Mouse (Mus musculus) spleen, adult 18-20 months (tissue): ENCODE measurements at regions not wholly inside any gene's neighbourhood (a gene's known extent, or its start where the extent isn't known, plus 50 kb on each side); places are given as distances from the start of the nearest gene placed in this dataset.

ENCODE experiments used
- DNase-seq, 2 experiments: peaks; one replicate each; pipeline ENCODE4 v3.0.0; 2022; ENCODE audit warnings: mixed read lengths in 2 of 2

DNA sequence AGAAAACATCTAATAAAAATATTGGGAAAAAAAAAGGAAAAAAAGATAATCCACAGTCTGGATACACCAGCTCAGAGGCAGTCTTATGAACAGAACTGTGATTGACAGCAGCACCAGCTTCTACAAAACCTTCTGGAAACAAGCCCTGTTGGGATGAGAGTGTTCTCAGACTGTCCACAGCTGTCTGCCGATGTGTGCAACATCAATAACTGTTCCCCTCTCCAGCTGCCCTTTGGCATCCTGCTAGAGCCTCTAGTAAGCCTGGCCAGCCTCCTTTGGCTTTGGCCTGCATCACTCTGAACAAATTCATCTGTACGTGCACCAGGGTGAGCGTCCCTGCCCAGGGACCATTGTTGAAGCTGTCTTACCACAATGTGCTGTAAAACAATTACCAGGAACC, 137.0 kb upstream of the Irs2 start:
- DNase-seq: no peak

- DNase-seq: no peak
Observed at GRCm38 (mm10) chr8:11140566-11140965, 132.3 kb upstream of the Irs2 start.

DNA sequence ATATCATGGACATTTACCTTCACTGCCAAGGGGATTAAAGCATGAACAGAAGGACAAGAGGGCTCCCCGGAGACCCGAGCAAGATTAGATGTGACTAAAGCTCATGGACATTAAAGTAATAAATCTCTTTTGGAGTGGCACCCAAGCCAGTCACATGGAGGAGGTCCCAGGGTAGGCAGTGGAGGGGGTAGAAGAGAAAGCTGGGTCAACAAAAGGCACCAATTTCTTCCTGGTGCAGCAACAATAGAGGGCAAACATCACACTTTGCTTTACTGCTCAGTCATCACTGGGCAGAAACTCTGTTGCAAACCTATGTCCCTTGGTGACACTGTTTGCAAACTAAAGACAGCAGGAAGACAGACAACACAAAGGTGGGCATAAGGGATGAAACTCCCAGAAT, 131.0 kb upstream of the Irs2 start:
- DNase-seq: no peak

GRCm38 (mm10) chr8:11138302-11139020, 130.2 kb upstream of the Irs2 start:
- DNase-seq: no peak

GRCm38 (mm10) chr8:11136566-11136965, 128.3 kb upstream of the Irs2 start:
- DNase-seq: no peak

DNA sequence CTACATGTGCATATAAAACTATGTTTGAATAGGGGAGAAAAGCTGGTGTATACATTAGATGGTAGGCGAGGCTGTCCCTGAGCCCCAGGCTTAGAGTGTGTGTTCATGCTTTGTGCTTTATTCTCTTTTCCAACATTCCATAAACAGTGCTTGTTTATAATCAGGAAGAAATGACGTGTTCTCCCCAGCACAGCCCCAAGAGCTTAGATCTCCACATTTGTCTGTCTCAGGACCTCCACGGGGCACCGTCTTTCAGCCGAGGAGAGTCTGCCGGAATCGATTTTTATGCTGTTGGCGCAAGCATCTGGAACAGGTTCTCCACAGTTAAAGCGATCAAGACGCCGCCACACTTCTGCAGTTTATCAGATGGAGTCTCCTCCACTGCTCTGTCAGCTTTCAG, 126.9 kb upstream of the Irs2 start:
- no peak for DNase-seq

- DNase-seq: no peak
Observed at GRCm38 (mm10) chr8:11134562-11134961, 126.3 kb upstream of the Irs2 start.

- no peak for DNase-seq
Observed at GRCm38 (mm10) chr8:11119030-11119634, 110.9 kb upstream of the Irs2 start.

DNA sequence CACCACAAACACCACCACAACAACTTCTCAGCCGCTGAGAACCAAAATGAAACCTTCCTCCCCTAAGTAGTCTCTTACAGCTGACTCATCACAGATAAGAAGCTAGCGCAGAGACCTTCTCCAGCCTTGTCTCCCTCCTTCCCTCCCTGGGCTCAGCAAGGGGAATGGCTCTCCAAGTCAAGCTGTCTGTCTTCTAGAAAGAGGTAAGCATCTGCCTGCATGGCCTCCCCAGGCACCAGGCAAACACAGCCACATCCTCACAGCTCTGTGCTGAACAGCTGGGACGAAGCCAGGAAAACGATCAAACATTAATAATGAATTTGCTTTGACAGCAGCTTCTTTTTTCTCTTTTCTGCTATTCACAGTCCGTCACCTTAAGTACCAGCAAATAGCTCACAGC, 108.3 kb upstream of the Irs2 start:
- DNase-seq: no peak

- no peak for DNase-seq
Observed at GRCm38 (mm10) chr8:11115210-11115609, 107.0 kb upstream of the Irs2 start.

DNA sequence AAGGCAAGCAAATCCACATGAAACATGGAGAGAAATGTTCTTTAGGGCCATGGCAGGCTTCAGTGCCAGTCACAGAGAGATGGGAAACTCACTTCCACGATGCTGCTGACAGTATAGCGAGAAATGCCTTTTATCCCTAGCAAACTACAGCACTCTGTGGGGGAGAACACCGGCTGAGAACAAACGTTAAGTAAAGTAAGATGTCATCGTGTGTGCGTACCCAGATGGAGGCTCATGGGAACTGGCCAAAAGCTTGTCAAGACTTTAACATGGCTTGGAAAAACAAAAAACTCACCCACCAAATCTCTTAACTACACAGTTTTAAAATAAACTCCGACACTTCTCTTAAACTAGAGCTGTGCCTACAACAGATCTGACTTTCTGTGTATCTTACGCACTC, 106.3 kb upstream of the Irs2 start:
- no peak for DNase-seq

DNA sequence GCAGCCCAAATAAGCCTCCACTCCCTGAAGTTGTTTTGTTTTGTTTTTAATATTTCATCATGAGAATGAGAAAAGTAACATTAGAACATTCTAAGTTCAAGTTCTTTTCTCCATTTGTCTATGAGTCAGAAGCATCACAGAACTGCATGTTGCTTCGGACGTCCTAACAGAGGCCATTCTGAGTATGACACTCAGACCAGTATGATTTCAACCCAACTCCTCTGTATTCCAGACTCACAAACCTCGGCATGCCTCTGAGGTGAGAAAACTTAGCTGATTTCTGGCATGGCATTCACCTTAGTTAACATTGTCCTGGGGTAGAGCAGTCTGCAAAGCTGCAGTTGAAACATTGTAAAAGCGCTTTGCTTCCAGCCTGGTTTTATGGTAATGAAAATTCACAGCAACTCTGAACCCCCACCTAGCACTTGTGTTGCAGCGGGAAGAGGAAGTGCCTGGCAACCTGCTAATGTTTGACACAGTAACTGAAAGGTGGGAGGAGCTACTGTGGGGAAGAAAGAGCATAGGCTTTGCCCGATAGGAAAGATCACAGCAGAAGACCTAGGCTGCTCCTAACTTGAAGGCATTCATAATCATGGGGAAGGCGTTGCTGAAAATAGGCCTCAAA, 104.8 kb upstream of the Irs2 start:
- DNase-seq: no peak

GRCm38 (mm10) chr8:11111987-11112386, 103.7 kb upstream of the Irs2 start:
- DNase-seq: no peak

DNA sequence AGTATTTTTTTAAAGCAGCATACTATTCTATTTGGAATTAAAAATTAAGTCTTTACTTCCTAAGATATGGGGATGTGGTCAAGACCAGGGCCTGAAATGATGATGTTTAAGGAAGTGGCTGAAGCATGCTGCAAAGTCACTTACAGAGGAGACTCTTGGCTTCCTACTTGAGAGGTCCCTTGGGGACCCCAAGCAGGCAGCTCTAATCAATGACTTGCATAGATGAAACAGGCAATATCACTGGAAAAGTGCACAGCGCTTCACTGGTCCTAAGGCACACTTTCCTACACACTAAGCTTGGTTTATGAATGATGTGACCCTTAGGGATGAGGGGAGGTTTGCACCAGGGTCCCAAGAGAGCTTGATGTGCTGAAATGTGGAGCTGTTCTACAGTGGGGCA, 99.2 kb upstream of the Irs2 start:
- DNase-seq: no peak

- no peak for DNase-seq
Observed at GRCm38 (mm10) chr8:11107021-11107420, 98.8 kb upstream of the Irs2 start.

DNA sequence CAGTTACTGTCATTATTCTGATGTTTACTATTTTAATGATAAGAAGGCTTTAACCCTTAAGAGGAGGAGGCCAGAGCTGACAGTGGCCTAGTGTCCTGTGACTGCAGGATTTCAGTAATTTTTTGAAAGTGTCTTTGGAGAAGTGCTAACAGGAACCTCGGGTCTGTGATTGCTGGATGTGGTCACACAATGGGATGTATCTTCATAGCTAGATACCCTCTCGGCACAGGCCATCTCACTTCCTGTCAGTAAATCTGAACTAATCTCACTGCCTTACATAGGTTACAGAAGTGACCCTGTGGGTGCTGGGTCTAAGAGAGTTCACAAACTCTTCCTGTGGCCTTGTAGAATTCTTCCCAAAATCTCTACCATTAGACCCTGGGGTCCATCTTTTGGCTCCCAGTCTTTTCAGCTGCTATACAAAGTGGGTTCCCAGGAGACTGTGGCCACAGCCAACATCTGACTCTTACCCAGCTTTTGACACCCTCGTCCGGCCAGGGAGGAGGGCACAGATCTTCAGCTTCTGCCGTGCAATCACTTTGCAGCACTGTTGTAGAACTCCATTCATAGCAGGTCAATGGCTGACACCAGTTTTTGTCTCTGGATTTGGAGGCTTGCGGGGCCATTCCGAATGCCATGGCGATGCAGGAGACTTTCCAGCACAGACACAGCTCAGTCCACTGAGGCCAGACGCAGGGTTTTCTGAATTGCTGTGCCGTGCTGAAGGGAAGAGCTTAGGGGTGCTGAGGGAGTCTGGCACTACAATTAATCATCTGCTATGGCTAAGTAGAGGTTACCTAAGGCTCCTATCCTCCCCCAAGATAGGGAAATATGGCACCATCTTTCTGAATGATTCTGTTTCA, 95.7 kb upstream of the Irs2 start:
- no peak for DNase-seq

GRCm38 (mm10) chr8:11100310-11100709, 92.1 kb upstream of the Irs2 start:
- no peak for DNase-seq

GRCm38 (mm10) chr8:11099591-11099855, 91.3 kb upstream of the Irs2 start:
- no peak for DNase-seq

- no peak for DNase-seq
Observed at GRCm38 (mm10) chr8:11098790-11099590, 90.7 kb upstream of the Irs2 start.

GRCm38 (mm10) chr8:11098228-11098778, 90.0 kb upstream of the Irs2 start:
- DNase-seq: peak in 1 of 2 experiments; percentile 17

DNA sequence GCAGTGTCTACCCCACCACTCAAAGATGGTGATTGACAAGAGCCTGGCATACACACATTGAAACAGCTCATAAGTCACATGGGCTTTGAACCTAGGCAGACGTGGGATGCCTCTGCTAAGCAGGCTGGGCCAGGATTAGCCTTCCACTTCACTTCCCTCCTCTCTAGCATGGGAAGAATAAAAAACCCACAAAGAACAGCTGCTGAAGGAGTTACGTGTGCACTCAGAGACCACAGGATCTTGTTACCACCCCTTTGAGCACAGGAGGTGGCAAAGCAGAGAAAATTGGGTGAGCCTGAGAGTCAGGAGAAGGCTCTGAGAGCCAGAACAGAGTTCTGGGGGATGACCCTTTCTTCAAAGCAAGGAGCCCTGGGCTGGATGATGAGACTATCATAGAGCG, 89.6 kb upstream of the Irs2 start:
- DNase-seq: no peak

DNA sequence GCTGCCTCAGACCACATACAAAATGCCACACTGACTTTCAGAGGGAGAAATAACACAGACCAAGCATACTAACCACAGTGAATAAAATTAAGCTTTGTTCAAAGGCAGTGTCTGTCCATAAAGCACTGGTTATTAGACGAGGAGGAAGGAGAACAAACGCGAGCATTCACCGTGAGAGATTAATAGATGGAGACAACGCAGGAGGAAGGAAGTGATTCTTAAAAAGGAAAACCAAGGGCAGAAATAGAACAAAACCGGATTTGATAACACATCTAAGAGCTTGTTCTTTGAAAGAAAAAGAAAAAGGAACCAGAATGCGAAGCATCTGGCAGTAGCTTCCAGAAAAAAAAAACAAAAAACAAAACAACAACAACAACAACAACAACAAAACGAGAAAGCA, 86.3 kb upstream of the Irs2 start:
- no peak for DNase-seq

DNA sequence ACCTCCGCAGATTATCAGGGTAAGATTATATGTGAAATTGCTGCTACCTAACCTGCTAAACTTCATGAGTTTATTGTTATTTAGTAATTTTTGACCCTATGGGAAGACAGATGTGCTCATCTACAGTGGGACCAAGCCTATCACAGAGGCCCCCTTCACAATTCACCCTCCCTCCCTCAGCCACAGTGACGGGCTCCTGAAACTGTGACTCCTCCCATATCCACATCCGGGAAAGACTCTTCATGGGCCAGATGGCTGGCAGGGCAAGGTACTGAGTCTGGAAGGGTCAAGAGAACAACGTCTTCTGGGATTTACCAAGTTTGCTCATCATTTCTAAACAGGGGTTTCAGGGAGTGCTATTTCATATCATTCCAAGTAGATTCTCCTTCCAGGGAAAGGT, 84.1 kb upstream of the Irs2 start:
- no peak for DNase-seq
